Mouse (Mus musculus): ENCODE results near the gene Pald1.

Pald1 gene

GRCm38 (mm10) chr10:61336592-61336991, 46.7 kb downstream of the Pald1 start:
- DNase-seq (ENCODE audit: extremely low read depth, low read depth) = no peak

DNA sequence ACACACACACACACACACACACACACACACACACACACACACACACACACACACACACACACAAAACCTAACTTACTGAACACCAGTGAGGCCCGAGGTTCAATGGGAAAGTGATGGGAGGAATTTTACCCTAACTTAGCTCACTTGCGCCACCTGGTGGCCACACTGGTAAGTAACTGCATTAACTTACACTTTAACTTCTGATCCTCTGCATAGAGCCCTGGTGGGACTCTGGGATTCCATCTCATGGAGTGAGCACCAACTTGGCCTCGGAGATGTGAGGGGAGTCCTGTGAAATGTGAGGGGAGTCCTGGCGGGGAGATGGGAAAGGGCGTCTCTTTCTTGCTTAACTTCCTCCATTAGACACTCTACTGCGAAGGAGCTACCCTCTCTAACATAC, 47.2 kb downstream of the Pald1 start:
- peak; percentile 51 for DNase-seq (ENCODE audit: extremely low read depth, low read depth)

DNA sequence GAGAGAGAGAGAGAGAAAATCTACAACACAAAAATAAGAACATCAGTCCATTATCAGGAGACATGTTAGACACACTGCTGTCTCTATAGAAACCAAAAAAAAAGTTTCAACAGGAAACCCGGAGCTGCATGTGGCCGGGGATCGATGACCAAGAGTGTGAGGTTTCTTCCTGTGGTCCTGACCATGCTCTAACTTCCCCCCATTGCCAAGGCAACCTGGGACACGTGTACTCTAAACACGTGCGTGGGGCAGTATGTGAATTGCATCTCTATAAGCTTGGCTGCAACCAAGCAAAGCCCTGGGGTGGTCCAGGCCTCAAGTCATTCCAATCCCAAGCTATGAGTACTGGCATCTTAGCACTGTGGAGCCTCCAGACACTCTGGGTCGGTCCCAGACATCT, 48.8 kb downstream of the Pald1 start:
- no peak for DNase-seq (ENCODE audit: extremely low read depth, low read depth)

DNA sequence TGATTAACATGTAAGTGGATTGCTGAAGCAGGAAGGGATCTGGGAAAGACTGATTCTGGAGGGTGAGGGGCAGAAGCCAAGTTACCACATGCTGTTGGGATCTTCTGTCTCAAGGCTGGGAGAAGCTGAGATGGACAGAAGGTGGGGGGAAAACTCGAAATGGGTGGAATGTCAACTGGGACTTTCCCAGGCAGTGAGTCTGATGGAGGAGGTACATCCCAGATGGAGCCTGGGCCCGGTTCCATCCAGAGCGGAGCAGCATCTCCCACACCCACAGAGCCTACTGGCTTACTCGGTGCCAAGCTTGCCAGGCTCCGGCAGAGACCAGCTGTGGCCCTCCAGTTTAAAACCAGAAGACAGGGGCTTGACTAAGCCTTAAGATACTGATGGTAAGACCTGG, 52.3 kb downstream of the Pald1 start:
- no peak for DNase-seq (ENCODE audit: extremely low read depth, low read depth)

- DNase-seq (ENCODE audit: extremely low read depth, low read depth) = no peak
Observed at GRCm38 (mm10) chr10:61328927-61329326, 54.4 kb downstream of the Pald1 start.

GRCm38 (mm10) chr10:61327545-61327944, 55.8 kb downstream of the Pald1 start:
- DNase-seq (ENCODE audit: extremely low read depth, low read depth) = no peak

DNA sequence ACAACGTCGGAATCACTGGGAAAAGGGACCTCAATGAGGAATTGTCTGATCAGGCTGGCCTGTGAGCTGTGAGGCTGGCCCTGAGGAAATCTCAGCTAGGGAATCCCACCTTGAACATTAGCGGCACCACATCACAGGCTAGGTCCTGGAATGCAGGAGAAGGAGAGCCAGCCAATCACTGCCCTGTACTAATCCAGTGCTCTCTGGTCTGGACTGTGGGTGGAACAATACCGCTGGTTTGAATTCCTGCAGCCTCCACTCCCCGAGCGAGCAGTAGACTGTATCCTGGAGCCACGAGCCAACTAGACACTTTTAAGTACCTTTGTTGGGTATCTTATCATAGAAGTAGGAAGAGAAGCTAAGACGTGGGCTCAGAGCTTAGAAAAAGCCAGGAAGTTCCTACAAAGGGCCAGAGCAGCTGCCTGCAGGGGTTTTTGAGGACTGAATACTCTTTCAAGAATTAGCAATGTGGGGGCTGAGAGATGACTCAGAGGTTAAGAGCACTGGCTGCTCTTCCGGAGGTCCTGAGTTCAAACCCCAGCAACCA, 57.5 kb downstream of the Pald1 start:
- DNase-seq (ENCODE audit: extremely low read depth, low read depth) = no peak

DNA sequence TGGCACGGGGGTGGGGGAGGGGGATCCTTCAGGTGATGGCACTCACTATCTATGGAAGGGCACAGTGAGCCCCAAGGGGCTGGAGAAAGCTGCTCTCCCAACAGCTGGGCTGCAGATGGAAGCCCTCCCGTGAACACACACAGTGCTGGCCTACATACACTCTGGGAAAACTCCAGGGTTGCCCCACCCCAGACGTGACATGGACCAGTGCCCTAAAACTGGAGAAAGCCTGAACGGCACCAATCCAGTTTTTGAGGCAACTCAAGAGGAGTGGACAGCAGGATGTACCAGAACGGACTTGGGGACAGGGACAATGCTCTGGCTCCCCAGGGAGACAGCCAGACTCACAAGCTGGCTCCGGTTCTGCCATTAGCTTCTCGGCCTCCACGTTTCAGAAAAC, 58.6 kb downstream of the Pald1 start:
- no peak for DNase-seq (ENCODE audit: extremely low read depth, low read depth)

- no peak for DNase-seq (ENCODE audit: extremely low read depth, low read depth)
Observed at GRCm38 (mm10) chr10:61318527-61318926, 64.8 kb downstream of the Pald1 start.

DNA sequence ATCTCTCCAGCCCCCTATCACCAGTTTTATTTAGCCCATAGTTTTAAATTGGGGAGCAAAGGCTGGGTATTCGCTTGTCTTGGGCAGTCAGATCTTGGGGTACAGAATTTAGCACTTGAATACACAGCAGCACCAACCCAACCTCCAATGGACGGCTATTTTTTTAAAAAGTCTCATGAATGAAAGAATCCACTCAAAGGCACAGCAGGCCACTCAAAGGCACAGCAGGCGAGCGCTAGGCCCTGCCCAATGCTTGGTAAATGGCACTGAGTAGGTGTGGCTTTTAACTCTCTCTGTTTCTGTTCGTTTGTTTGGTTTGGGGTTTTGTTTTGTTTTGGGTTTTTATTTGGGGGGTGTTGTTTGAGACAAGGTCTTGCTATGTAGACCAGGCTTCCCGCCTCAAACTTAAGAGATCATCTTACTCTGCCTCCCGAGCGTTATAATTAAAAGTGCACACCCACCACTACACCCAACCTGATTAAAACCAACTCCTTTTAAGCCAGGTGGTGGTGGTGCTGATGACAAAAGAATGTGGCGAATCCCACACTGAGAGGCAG, 67.9 kb downstream of the Pald1 start:
- no peak for DNase-seq (ENCODE audit: extremely low read depth, low read depth)

DNA sequence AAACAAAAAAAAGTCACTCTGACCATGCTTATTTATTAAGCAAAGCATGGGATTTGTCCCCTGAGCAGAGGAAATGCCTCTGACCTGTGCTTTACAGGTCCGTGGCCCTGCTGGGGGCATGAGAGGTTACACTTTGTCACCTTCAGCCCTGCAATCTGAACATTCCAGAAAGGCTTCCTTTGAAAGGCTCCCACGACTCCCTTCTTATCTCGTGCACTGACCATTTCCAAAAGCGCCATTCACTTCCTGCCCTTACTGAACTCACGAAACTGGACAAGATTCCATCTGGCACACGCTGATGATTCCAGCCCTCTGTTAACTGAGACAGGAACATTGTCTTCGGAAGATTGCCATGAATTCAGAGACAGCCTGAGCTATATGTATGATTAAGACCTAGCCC, 69.6 kb downstream of the Pald1 start:
- DNase-seq (ENCODE audit: extremely low read depth, low read depth) = no peak

GRCm38 (mm10) chr10:61312754-61313153, 70.6 kb downstream of the Pald1 start:
- no peak for DNase-seq (ENCODE audit: extremely low read depth, low read depth)

DNA sequence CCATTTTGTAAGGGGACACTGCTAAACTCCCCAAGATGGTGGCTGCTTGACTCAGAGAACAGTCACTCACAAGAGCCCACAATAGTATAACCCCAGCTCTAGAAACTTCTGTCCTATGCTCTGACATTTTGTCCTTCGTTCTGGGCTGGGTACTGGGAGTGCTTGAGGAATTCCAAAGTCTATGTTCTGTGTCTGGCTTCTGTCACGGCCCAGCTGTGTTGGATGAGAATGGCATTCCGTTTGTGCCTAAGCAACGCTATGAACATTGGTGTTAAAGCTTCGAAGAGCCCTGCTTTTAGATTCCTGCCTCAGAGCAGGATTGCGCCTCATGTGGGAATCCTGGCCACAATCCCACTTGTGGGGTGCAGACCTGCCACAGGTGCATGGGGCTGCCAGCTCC, 71.2 kb downstream of the Pald1 start:
- DNase-seq (ENCODE audit: extremely low read depth, low read depth) = no peak

DNA sequence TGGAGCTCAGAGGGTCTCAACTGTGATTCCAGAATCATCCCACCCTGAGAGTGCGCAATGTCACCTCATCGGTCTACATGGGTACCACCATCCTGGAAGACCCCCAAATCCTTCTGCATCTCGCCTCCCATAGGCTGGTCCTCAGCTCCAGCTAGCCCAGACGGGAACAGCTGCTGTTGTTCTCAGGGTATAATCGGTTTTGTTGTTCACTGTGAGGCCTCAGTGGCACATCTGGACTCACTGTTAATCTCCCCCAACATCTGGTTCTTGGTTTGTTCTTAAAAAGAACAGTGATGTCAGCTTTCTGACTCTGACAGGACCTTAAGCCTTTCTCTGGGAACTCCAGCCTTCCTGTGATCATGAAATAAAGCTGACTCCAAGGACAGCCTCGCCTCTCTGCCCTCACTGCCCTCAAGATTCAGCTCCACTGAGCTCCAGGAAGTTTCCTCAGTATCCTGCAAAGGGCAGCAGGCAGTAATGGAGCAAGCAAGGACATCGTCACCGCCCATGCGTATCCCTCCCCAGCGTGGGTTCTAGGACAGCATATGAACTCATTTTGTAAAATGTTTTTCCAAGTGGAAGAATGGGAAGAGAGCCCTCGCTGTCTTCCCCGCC, 74.5 kb downstream of the Pald1 start:
- DNase-seq (ENCODE audit: extremely low read depth, low read depth) = no peak

DNA sequence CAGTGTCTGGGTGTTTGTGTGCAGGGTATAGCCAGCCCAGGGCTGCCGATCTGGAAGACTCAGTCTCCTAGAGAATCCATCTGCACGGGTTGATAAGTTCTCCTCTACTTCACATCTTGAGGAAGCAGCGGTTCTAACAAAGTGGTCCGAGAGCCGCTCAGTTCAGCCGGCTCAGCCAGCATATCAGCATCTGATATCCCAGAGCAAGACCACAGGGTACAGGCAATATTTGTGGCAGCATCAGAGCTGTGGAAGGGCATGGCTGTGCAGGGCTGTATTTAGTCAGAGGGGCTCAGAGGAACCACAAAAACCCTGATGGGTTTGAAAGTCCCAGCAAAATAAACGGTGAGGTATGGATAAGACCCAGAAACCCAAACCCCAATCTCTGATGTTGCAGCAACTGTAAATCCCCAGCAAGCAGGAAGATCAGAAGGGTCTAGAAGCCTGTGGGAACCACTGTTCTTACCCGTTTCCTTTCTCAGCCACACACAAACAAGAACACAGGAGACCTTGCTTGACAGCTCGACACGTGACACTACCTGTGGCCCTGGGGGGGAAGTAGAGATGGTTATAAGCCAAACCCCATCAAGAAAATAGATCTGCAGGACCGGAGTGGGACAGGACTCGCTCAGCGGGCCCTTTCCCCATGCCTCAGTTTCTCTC, 77.3 kb downstream of the Pald1 start:
- peak; percentile 50 for DNase-seq (ENCODE audit: extremely low read depth, low read depth)

DNA sequence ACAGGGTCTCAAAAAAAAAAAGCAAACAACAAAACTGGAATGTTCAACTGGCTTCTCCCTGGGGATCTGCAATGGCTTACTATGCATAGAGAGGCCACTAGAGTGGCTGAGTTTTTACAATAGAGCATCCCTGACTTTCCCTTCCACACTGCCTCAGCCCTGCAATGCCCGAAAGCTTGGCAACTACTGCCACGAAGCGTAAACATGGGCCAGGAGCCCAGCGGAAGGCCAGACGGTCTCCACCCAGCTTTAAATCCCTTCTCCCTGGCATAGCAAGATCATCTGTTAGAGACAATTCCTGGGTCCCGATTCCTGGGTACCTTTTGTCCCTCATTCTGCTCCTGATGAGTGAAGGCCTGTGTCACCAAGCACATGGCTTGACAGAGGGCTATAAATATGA, 79.3 kb downstream of the Pald1 start:
- DNase-seq (ENCODE audit: extremely low read depth, low read depth) = no peak

DNA sequence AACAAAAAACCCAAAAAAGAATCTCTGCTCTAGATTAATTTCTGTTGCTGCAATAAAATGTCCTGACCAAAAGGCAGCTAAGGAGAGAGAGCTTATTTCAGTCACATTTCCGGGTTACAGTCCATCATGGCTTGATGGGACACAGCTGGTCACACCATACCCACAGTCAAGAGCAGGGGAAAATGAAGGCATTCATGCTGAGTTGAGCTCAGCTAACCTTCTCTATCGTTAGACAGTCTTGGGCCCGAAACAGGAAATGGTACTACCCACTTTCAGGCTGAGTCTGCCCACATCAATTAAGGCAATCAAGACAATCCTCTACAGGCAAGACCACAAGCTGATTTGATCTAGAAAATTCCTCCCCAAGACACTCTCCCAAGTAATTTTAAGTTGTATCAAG, 82.3 kb downstream of the Pald1 start:
- no peak for DNase-seq (ENCODE audit: extremely low read depth, low read depth)

- DNase-seq (ENCODE audit: extremely low read depth, low read depth) = no peak
Observed at GRCm38 (mm10) chr10:61297477-61297876, 85.9 kb downstream of the Pald1 start, which contains the start of gene Prf1. Gene Prf1 (plus strand): TSS chr10:61297833.

DNA sequence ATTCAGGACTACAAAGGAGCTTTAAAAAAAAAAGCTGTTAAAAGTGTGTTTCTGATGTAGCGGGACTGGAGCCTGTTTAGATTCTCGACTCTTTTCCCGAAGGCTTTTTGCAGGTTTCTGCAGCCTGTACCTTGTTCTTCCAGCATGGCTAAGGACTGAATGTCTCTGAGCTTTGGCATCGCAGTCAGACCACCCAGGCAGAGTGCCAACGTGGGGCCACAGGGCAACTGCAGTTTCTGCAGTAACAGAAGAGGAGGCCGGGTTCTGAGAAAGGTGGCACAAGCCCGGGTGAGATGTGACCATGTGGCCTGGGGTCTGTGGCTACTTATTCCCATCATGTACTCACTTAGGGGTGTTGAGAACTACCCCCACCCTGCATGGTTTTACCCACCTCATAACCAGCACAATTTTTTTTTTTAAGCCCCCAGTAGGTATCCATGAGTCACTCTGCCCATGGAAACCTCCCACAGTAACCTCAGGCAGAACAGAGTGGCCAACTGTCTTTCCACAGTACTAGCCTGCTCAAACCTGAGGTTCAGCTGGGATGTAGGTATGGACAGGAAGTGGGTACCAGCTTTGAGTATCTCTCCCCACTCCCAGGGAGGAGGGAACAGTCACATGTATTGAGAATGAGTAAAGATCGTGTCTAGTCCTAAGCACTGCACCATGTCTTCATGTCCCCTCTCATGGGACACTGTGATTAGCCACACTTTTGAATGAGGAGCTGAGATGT, 86.5 kb downstream of the Pald1 start:
- DNase-seq (ENCODE audit: extremely low read depth, low read depth) = no peak

DNA sequence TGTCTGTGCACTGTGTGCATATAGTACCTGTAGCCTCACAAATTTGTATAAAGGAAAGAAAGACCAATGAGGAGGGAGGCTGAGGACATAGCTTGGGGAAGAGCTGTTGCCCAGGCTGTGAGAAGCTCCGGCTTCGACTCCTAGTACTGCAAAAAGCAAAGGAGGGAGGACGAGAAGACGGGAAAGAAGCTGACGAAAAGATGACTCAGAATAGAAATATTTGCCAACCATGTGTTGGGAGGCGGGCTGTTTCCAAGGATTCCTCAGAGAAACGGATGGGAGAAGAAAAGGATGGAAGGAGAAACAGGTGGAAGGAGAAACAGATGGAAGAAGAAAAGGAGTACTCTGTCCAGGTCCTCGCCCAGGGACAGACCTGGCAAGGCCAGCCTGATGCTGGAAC, 89.1 kb downstream of the Pald1 start:
- no peak for DNase-seq (ENCODE audit: extremely low read depth, low read depth)

- DNase-seq (ENCODE audit: extremely low read depth, low read depth) = no peak
Observed at GRCm38 (mm10) chr10:61290479-61290878, 92.9 kb downstream of the Pald1 start.

DNA sequence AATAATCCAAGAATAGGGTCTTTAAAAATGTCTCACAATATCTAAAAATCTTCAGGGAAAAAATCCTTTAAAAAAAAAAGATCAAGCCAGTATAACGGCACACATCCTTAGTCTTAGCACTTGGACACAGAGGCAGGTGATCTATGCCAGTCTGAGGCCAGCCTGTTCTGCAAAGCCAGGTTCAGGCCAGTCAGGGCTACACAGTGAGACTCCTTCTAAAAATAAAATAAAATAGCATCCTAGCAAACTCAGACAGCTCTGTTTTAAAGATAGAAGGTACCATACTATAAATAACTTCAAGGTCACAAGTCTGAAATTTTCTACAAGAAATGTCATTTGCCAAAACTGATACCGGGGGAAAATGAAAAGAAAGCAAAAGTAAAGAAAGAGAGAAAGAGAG, 93.3 kb downstream of the Pald1 start:
- no peak for DNase-seq (ENCODE audit: extremely low read depth, low read depth)
